Mouse (Mus musculus) erythroblast, embryonic 14.5 days (primary cell): Measurements from ENCODE around the gene Syt5.

Experiments
- GATA1 ChIP-seq: IDR thresholded peaks from 2 replicates; pipeline ENCODE4 v1.6.1; 2012; ENCODE audit warnings: low read length, inconsistent platforms, mixed read lengths
- TAL1 ChIP-seq: IDR thresholded peaks from 3 replicates; pipeline ENCODE4 v1.6.1; 2012; ENCODE audit warnings: low read length, inconsistent platforms, mixed read lengths

DNA sequence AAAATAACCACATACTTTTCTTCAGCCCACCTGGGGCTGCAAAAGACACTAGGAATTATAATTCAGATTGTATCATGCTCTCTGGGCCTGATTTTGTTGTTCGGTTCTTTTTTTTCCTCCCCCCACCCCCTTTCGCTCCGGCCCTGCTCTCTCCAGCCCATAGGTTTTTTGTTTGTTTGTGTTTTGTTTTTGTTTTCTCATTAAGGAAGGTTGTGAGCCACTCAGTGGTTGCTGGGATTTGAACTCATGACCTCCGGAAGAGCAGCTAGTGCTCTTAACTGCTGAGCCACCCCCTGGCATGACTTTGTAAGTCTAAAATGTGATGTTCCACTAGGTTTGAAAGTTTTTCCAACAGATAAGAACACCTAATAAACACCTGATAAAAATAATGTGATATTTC is 44.2 kb downstream of the Syt5 start:
- TF ChIP-seq GATA1: no peak
- no peak for TF ChIP-seq TAL1
